Mouse (Mus musculus): Measurements from ENCODE around the gene Rdx. TPM values are rescaled to one million over a fixed set of nuclear protein-coding genes. Genes with fewer than 3 reads are reported as not detected.
"Not testable (repeated sequence)": the region's sequence is repeated elsewhere in the genome, so short reads cannot be mapped to it uniquely, and the experiment has no call there.

The Rdx gene
- polyA plus RNA-seq, 1 experiment from 2014 or later: 193 TPM

DNA sequence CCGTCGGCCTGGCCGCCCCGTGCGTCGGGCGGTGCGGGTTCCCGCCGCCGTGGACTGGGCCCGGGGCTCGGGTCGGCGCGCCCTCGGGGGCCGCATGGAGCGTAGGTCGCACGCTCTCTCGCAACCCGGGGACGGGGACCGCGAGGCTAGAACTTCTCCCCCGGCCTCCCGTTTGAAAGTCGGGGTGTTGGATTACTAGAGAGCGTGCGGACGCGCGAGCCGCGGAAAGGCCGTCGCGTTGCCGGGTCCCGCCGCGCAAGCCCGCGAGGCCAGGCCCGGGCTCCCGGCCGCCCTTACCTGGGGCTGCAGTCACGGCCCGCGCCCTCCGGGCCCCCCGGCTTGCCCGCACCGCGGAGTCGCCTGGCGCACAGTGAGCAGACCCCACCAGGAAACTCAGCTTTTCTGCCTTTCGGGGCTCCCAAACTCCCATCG lies 1.7 kb downstream of the Rdx start:
- under 1% methylated on average over 60 of the region's 60 CpGs for WGBS
- no peak for DNase-seq (ENCODE audit: low spot score)
- H3K9ac ChIP-seq (ENCODE audit: low read length): peak overlapping the region; percentile 99
- H3K4me3 ChIP-seq (ENCODE audit: low read depth, low read length): peak overlapping the region; percentile 97
- peaks cover 2% of the 10 kb centered on the region; the same call in 1 of the 2 replicates for H3K4me1 ChIP-seq (ENCODE audit: control insufficient read depth, insufficient read depth, low read length)
- ATAC-seq (ENCODE audit: insufficient read depth, low FRiP score, low TSS enrichment): peak; percentile 61
- no peaks in the 10 kb centered on the region for H3K9me3 ChIP-seq (ENCODE audit: control insufficient read depth, low read length)
- H3K27ac ChIP-seq (ENCODE audit: low read depth, low read length): peak overlapping the region; percentile 98
- H3K27me3 ChIP-seq (ENCODE audit: control insufficient read depth, insufficient read depth, low read length): no peaks in the 10 kb centered on the region
- peak overlapping the region; percentile 61 for H3K4me2 ChIP-seq (ENCODE audit: low read depth)
- no peaks in the 10 kb centered on the region for H3K36me3 ChIP-seq (ENCODE audit: control insufficient read depth, insufficient read depth, low read length)

- DNase-seq (ENCODE audit: low spot score): no peak
- no peaks in the 10 kb centered on the region for H3K36me3 ChIP-seq (ENCODE audit: control insufficient read depth, insufficient read depth, low read length)
- under 1% methylated on average over 3 of the region's 3 CpGs for WGBS
Observed at GRCm38 (mm10) chr9:52049605-52050004, 2.6 kb downstream of the Rdx start.

GRCm38 (mm10) chr9:52050361-52050760 lies 3.4 kb downstream of the Rdx start:
- Histone ChIP-seq H3K4me2 (ENCODE audit: low read depth) (peak overlapping the region; percentile 61), H3K27me3 (ENCODE audit: control insufficient read depth, insufficient read depth, low read length) (no peaks in the 10 kb centered on the region), H3K36me3 (ENCODE audit: control insufficient read depth, insufficient read depth, low read length) (no peaks in the 10 kb centered on the region), H3K4me1 (ENCODE audit: control insufficient read depth, insufficient read depth, low read length) (peaks cover 2% of the 10 kb centered on the region; the same call in 1 of the 2 replicates), H3K9me3 (ENCODE audit: control insufficient read depth, low read length) (no peaks in the 10 kb centered on the region), H3K9ac (ENCODE audit: low read length) (no peak overlapping the region), H3K4me3 (ENCODE audit: low read depth, low read length) (peak overlapping the region; percentile 97), H3K27ac (ENCODE audit: low read depth, low read length) (no peak overlapping the region)
- no peak for DNase-seq (ENCODE audit: low spot score)
- 50% methylated on average over 2 of the region's 2 CpGs for WGBS
- ATAC-seq (ENCODE audit: insufficient read depth, low FRiP score, low TSS enrichment): no peak

More at GRCm38 (mm10) chr9:52049605-52050004, 2.6 kb downstream of the Rdx start:
- H3K4me1 ChIP-seq (ENCODE audit: control insufficient read depth, insufficient read depth, low read length): peaks cover 2% of the 10 kb centered on the region; the same call in 1 of the 2 replicates
- ATAC-seq (ENCODE audit: insufficient read depth, low FRiP score, low TSS enrichment): no peak
- H3K4me2 ChIP-seq (ENCODE audit: low read depth): peak overlapping the region; percentile 61
- peak overlapping the region; percentile 97 for H3K4me3 ChIP-seq (ENCODE audit: low read depth, low read length)
- no peak overlapping the region; the same call in 1 of the 2 replicates for H3K9ac ChIP-seq (ENCODE audit: low read length)
- no peaks in the 10 kb centered on the region for H3K9me3 ChIP-seq (ENCODE audit: control insufficient read depth, low read length)
- H3K27ac ChIP-seq (ENCODE audit: low read depth, low read length): no peak overlapping the region
- no peaks in the 10 kb centered on the region for H3K27me3 ChIP-seq (ENCODE audit: control insufficient read depth, insufficient read depth, low read length)

- H3K27me3 ChIP-seq (ENCODE audit: control insufficient read depth, insufficient read depth, low read length): no peaks in the 10 kb centered on the region
- no peaks in the 10 kb centered on the region for H3K36me3 ChIP-seq (ENCODE audit: control insufficient read depth, insufficient read depth, low read length)
- no peak overlapping the region for H3K4me2 ChIP-seq (ENCODE audit: low read depth)
- DNase-seq (ENCODE audit: low spot score) (no peak), ATAC-seq (ENCODE audit: insufficient read depth, low FRiP score, low TSS enrichment) (no peak)
- H3K9ac ChIP-seq (ENCODE audit: low read length): no peak overlapping the region
- WGBS: 73% methylated on average over 1 of the region's 1 CpGs
- H3K9me3 ChIP-seq (ENCODE audit: control insufficient read depth, low read length): no peaks in the 10 kb centered on the region
- H3K4me3 ChIP-seq (ENCODE audit: low read depth, low read length): no peak overlapping the region
- H3K4me1 ChIP-seq (ENCODE audit: control insufficient read depth, insufficient read depth, low read length): peaks cover 2% of the 10 kb centered on the region; the same call in 1 of the 2 replicates
- H3K27ac ChIP-seq (ENCODE audit: low read depth, low read length): no peak overlapping the region
Observed at GRCm38 (mm10) chr9:52052221-52052620, 5.2 kb downstream of the Rdx start.

DNA sequence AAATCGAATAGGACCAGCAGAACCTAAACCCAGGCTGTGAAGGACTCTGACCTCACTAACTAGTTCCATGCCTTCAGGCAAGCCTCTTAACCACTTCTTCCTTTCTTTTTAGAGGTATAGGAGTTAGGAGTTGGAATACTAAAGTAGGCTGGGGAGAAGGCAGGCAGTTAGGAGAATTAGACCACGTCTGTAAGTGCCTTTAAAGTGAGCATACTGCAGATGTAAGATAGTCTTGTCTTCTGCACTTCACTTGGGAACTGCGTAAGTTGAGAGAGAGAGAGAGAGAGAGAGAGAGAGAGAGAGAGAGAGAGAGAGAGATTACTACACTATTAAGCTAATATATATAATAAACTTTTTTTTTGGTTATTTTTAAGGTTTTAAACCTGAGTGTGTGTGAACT lies 8.3 kb downstream of the Rdx start:
- Histone ChIP-seq H3K4me1 (ENCODE audit: control insufficient read depth, insufficient read depth, low read length) (no peaks in the 10 kb centered on the region; the same call in 1 of the 2 replicates), H3K4me2 (ENCODE audit: low read depth) (no peak overlapping the region), H3K27me3 (ENCODE audit: control insufficient read depth, insufficient read depth, low read length) (no peaks in the 10 kb centered on the region), H3K36me3 (ENCODE audit: control insufficient read depth, insufficient read depth, low read length) (no peaks in the 10 kb centered on the region), H3K9me3 (ENCODE audit: control insufficient read depth, low read length) (no peaks in the 10 kb centered on the region), H3K9ac (ENCODE audit: low read length) (no peak overlapping the region), H3K4me3 (ENCODE audit: low read depth, low read length) (no peak overlapping the region), H3K27ac (ENCODE audit: low read depth, low read length) (no peak overlapping the region)
- ATAC-seq (ENCODE audit: insufficient read depth, low FRiP score, low TSS enrichment) (no peak), DNase-seq (ENCODE audit: low spot score) (no peak)
- WGBS: 86% methylated on average over 3 of the region's 3 CpGs

- Histone ChIP-seq H3K4me2 (ENCODE audit: low read depth) (no peak overlapping the region), H3K27me3 (ENCODE audit: control insufficient read depth, insufficient read depth, low read length) (no peaks in the 10 kb centered on the region), H3K4me1 (ENCODE audit: control insufficient read depth, insufficient read depth, low read length) (no peaks in the 10 kb centered on the region), H3K9me3 (ENCODE audit: control insufficient read depth, low read length) (no peaks in the 10 kb centered on the region), H3K36me3 (ENCODE audit: control insufficient read depth, insufficient read depth, low read length) (peaks cover 4% of the 10 kb centered on the region), H3K4me3 (ENCODE audit: low read depth, low read length) (no peak overlapping the region), H3K27ac (ENCODE audit: low read depth, low read length) (no peak overlapping the region), H3K9ac (ENCODE audit: low read length) (no peak overlapping the region)
- ATAC-seq (ENCODE audit: insufficient read depth, low FRiP score, low TSS enrichment) (no peak), DNase-seq (ENCODE audit: low spot score) (no peak)
- WGBS: 87% methylated on average over 2 of the region's 2 CpGs
Observed at GRCm38 (mm10) chr9:52059788-52060187, 12.8 kb downstream of the Rdx start.

- Histone ChIP-seq H3K9ac (ENCODE audit: low read length) (no peak overlapping the region), H3K9me3 (ENCODE audit: control insufficient read depth, low read length) (no peaks in the 10 kb centered on the region), H3K4me1 (ENCODE audit: control insufficient read depth, insufficient read depth, low read length) (no peaks in the 10 kb centered on the region), H3K4me3 (ENCODE audit: low read depth, low read length) (no peak overlapping the region), H3K36me3 (ENCODE audit: control insufficient read depth, insufficient read depth, low read length) (peaks cover 5% of the 10 kb centered on the region), H3K27me3 (ENCODE audit: control insufficient read depth, insufficient read depth, low read length) (no peaks in the 10 kb centered on the region), H3K4me2 (ENCODE audit: low read depth) (no peak overlapping the region), H3K27ac (ENCODE audit: low read depth, low read length) (no peak overlapping the region)
- no peak for ATAC-seq (ENCODE audit: insufficient read depth, low FRiP score, low TSS enrichment)
- 90% methylated on average over 2 of the region's 2 CpGs for WGBS
- DNase-seq (ENCODE audit: low spot score): no peak
Observed at GRCm38 (mm10) chr9:52070052-52070451, 23.1 kb downstream of the Rdx start.

GRCm38 (mm10) chr9:52071352-52071751 lies 24.4 kb downstream of the Rdx start:
- not testable (repeated sequence) for ATAC-seq (ENCODE audit: insufficient read depth, low FRiP score, low TSS enrichment); H3K4me1 ChIP-seq (ENCODE audit: control insufficient read depth, insufficient read depth, low read length); H3K4me2 ChIP-seq (ENCODE audit: low read depth); H3K9ac ChIP-seq (ENCODE audit: low read length); H3K36me3 ChIP-seq (ENCODE audit: control insufficient read depth, insufficient read depth, low read length); H3K9me3 ChIP-seq (ENCODE audit: control insufficient read depth, low read length); H3K27me3 ChIP-seq (ENCODE audit: control insufficient read depth, insufficient read depth, low read length); H3K27ac ChIP-seq (ENCODE audit: low read depth, low read length); DNase-seq (ENCODE audit: low spot score); H3K4me3 ChIP-seq (ENCODE audit: low read depth, low read length)

DNA sequence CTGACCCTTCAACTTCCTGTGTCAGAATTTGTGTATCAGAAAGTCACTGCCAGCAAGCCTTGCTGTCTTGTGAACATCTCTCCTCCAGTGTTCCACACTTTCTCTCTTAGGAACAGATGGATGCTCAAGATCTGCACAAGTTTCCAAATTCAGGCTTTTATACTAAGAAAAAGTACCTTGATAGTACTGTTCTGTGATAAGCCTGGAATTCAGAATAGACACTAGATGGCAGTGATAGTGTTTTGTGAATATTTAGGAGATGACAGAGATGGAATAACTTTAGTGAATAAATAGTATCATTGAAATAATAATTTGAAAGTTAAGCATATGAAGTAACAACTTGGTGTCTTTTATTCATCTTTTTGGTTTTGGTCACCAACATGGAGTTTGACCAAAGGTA lies 25.2 kb downstream of the Rdx start:
- H3K4me2 ChIP-seq (ENCODE audit: low read depth): no peak overlapping the region
- no peak overlapping the region for H3K9ac ChIP-seq (ENCODE audit: low read length)
- no peaks in the 10 kb centered on the region for H3K9me3 ChIP-seq (ENCODE audit: control insufficient read depth, low read length)
- DNase-seq (ENCODE audit: low spot score) (no peak), ATAC-seq (ENCODE audit: insufficient read depth, low FRiP score, low TSS enrichment) (no peak)
- H3K36me3 ChIP-seq (ENCODE audit: control insufficient read depth, insufficient read depth, low read length): peaks cover 5% of the 10 kb centered on the region
- H3K4me3 ChIP-seq (ENCODE audit: low read depth, low read length): no peak overlapping the region
- no peak overlapping the region for H3K27ac ChIP-seq (ENCODE audit: low read depth, low read length)
- H3K4me1 ChIP-seq (ENCODE audit: control insufficient read depth, insufficient read depth, low read length): no peaks in the 10 kb centered on the region
- no peaks in the 10 kb centered on the region for H3K27me3 ChIP-seq (ENCODE audit: control insufficient read depth, insufficient read depth, low read length)
